Mouse (Mus musculus) midbrain, postnatal 0 days (tissue): ENCODE data around the gene Phlda3. TPM values are rescaled to one million over a fixed set of nuclear protein-coding genes. Genes with fewer than 3 reads are reported as not detected.

ENCODE experiments used
- ATAC-seq: fragments of 200-750 bp; cut with Nextera tagmentation; 2 replicates; pipeline ENCODE4 v1.8.0; 2017; ENCODE audit warnings: moderate number of reproducible peaks, mild to moderate bottlenecking, moderate TSS enrichment, moderate library complexity; ENCODE audit not compliant: low FRiP score
- DNase-seq: peaks from one replicate; pipeline ENCODE4 v3.0.0-alpha.2; 2015; ENCODE audit warnings: low spot score
- H3K27ac ChIP-seq: fragments of 300-500 bp; sonication (generic); 2 replicates; pipeline ENCODE4 v1.5.1; 2014; ENCODE audit warnings: low read depth, mild to moderate bottlenecking, low read length, mixed read lengths
- H3K27me3 ChIP-seq: fragments of 300-500 bp; sonication (generic); 2 replicates; pipeline ENCODE4 v1.6.1; 2014; ENCODE audit warnings: low read length, control low read depth, mixed read lengths; ENCODE audit not compliant: insufficient read depth
- H3K36me3 ChIP-seq: fragments of 300-500 bp; sonication (generic); 2 replicates; pipeline ENCODE4 v1.6.1; 2014; ENCODE audit warnings: low read length, control low read depth, mixed read lengths; ENCODE audit not compliant: insufficient read depth
- H3K4me1 ChIP-seq: fragments of 300-500 bp; sonication (generic); 2 replicates; pipeline ENCODE4 v1.6.1; 2014; ENCODE audit warnings: mild to moderate bottlenecking, control low read depth, antibody characterized with exemption, low read length, mixed read lengths; ENCODE audit not compliant: insufficient read depth
- H3K4me2 ChIP-seq: fragments of 300-500 bp; sonication (generic); 2 replicates; pipeline ENCODE4 v1.6.1; 2014; ENCODE audit warnings: low read depth, mild to moderate bottlenecking, low read length, mixed read lengths; ENCODE audit not compliant: poor library complexity, severe bottlenecking
- H3K4me3 ChIP-seq: fragments of 300-500 bp; sonication (generic); 2 replicates; pipeline ENCODE4 v1.5.1; 2014; ENCODE audit warnings: low read depth, mild to moderate bottlenecking, low read length, moderate library complexity
- H3K9ac ChIP-seq: fragments of 300-500 bp; sonication (generic); replicated peaks from 2 replicates; pipeline ENCODE4 v1.6.1; 2014; ENCODE audit warnings: mild to moderate bottlenecking, low read length, moderate library complexity, mixed read lengths; ENCODE audit not compliant: poor library complexity, severe bottlenecking
- H3K9me3 ChIP-seq: fragments of 300-500 bp; sonication (generic); 2 replicates; pipeline ENCODE4 v1.6.1; 2016; ENCODE audit warnings: low read length, control low read depth
- CTCF ChIP-seq: IDR thresholded peaks from 2 replicates; pipeline ENCODE4 v1.5.1; 2016; ENCODE audit warnings: antibody characterized with exemption, mild to moderate bottlenecking
- WGBS: fragments of 180-500 bp; shearing (Covaris S2); extraction: QIAGEN DNeasy Blood & Tissue Kit; methylation state at CpG from one replicate; pipeline ENCODE4 v1.1.7; 2014; 5-methylcytosine and 5-hydroxymethylcytosine counted together
- polyA plus RNA-seq: library from polyadenylated mRNA; unstranded; fragments of >200 nt; fragmentation: Nextera tagmentation; extraction: Ambion mirVana; gene quantifications from 2 replicates; pipeline ENCODE4 v1.2.1, GENCODE M21; 2015
- total RNA-seq: library from RNA; depleted of rRNA; stranded (reverse); fragments of >200 nt; gene quantifications from 2 replicates; pipeline ENCODE4 v1.2.3, GENCODE M21; 2014

Gene Phlda3
- total and polyA plus RNA-seq, 2 experiments from 2014 or later: 48.9 to 54.4 TPM

GRCm38 (mm10) chr1:135752737-135753348, 13.1 kb upstream of the Phlda3 start:
- ATAC-seq: peak; percentile 97
- DNase-seq: peak; percentile 95
- TF ChIP-seq CTCF: peak; percentile 96
- H3K4me3 ChIP-seq: no peak overlapping the region
- WGBS: 14% methylated on average over 10 of the region's 10 CpGs
- no peak overlapping the region for H3K9ac ChIP-seq
- H3K9me3 ChIP-seq: no peaks in the 10 kb centered on the region
- no peaks in the 10 kb centered on the region for H3K27me3 ChIP-seq
- no peaks in the 10 kb centered on the region for H3K4me1 ChIP-seq
- no peak overlapping the region for H3K27ac ChIP-seq
- no peak overlapping the region for H3K4me2 ChIP-seq
- H3K36me3 ChIP-seq: no peaks in the 10 kb centered on the region

DNA sequence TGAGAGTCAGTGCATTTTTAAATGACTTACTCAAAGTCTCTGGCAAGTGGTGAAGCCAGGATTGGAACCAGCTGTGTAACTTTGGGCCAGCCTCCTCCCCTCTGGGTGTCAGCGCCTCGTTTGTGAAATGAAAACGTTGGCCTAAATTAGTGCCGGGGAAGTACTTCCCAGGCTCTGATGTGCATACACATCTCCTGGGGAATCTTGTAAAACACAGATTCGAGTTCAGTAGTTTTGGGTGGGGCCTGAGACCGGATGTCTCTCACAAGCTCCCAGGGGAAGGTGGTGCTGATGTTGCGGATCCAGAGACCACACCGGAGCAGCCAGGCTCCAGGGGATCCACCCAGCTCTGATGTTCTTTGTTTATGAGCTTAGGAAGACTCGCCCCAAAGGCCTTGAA, 10.6 kb upstream of the Phlda3 start:
- Histone ChIP-seq H3K4me1 (no peaks in the 10 kb centered on the region), H3K4me3 (no peak overlapping the region), H3K27me3 (no peaks in the 10 kb centered on the region), H3K4me2 (no peak overlapping the region), H3K36me3 (no peaks in the 10 kb centered on the region), H3K9me3 (no peaks in the 10 kb centered on the region), H3K27ac (no peak overlapping the region), H3K9ac (no peak overlapping the region)
- 66% methylated on average over 9 of the region's 9 CpGs for WGBS
- TF ChIP-seq CTCF: no peak
- no peak for DNase-seq
- no peak for ATAC-seq

DNA sequence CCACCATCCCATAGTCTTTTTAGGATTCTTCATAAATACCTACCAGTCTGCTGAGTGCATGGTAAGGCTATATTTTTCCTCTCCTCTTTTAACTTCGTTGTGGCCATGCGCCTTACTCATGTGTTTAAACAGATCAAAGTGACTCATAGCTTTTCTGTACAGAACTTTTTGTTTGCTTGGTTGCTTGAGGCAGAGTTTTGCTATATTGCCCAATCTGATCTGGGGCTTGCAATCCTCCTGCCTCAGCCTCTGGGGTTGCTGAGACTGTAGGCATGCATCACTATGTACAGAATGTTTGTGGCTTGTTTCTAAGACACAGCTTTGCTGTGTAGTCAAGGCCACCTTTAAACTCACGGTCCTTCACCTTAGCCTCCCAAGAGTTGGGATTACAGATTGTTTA, 10.0 kb upstream of the Phlda3 start:
- ATAC-seq: no peak
- DNase-seq: no peak
- Histone ChIP-seq H3K4me1 (no peaks in the 10 kb centered on the region), H3K27me3 (no peaks in the 10 kb centered on the region), H3K4me3 (no peak overlapping the region), H3K36me3 (no peaks in the 10 kb centered on the region), H3K9me3 (no peaks in the 10 kb centered on the region), H3K9ac (no peak overlapping the region), H3K27ac (no peak overlapping the region), H3K4me2 (no peak overlapping the region)
- WGBS: 94% methylated on average over 3 of the region's 3 CpGs
- no peak for TF ChIP-seq CTCF

GRCm38 (mm10) chr1:135757287-135757686, 8.6 kb upstream of the Phlda3 start:
- Histone ChIP-seq H3K27me3 (no peaks in the 10 kb centered on the region), H3K4me1 (no peaks in the 10 kb centered on the region), H3K4me3 (no peak overlapping the region), H3K36me3 (no peaks in the 10 kb centered on the region), H3K27ac (no peak overlapping the region), H3K4me2 (no peak overlapping the region), H3K9ac (no peak overlapping the region), H3K9me3 (no peaks in the 10 kb centered on the region)
- WGBS: 75% methylated on average over 8 of the region's 8 CpGs
- DNase-seq (no peak), ATAC-seq (no peak)
- no peak for TF ChIP-seq CTCF

DNA sequence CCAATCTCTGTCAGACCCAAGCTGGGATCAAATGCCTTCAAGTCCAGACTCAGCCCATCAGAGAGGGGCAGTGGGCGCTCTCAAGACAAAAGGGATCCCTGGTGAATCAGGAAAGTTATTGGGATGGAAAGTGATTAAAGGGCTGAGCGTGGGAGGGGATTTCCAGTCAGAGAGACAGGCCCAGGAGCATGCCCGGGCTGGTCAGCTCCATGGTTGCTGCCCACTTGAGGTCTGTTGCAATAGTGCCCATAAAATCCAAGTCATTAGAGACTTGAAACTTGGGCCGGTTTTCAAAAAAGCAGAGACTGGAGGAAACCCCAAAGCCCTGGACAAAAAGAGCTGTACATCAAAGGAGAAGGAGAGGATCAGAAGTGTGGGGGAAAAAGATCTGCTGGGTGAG, 6.2 kb upstream of the Phlda3 start:
- Histone ChIP-seq H3K9ac (no peak overlapping the region), H3K27ac (no peak overlapping the region), H3K4me3 (no peak overlapping the region), H3K9me3 (no peaks in the 10 kb centered on the region), H3K4me1 (no peaks in the 10 kb centered on the region), H3K36me3 (no peaks in the 10 kb centered on the region), H3K27me3 (no peaks in the 10 kb centered on the region), H3K4me2 (no peak overlapping the region)
- no peak for TF ChIP-seq CTCF
- WGBS: 26% methylated on average over 4 of the region's 4 CpGs
- ATAC-seq (no peak), DNase-seq (no peak)

DNA sequence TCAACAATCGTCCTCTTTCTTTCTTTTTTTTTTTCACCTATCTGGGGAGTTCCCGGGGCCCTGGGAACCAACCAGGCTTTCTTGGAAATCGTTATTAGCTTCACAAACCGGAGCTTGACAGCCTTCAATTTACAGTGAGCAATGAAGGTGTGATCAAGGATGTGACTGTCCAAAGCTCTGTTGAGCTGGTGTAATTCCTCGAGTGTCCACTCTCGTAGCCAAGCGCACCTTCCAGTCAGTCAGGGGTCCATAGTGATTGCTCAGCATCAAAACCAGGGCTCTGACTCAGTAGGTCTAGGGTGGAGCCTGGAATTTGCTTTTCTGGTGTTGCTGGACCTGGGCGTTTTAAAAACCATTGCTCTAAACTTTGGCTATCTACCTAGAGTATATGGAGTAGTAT, 5.7 kb upstream of the Phlda3 start:
- no peak for ATAC-seq
- WGBS: 75% methylated on average over 8 of the region's 8 CpGs

More for the DNA sequence above, 5.7 kb upstream of the Phlda3 start:
- Histone ChIP-seq H3K36me3 (no peaks in the 10 kb centered on the region), H3K9ac (no peak overlapping the region), H3K9me3 (no peaks in the 10 kb centered on the region), H3K27ac (no peak overlapping the region), H3K4me2 (no peak overlapping the region), H3K27me3 (no peaks in the 10 kb centered on the region), H3K4me1 (no peaks in the 10 kb centered on the region), H3K4me3 (no peak overlapping the region)
- no peak for DNase-seq
- peak; percentile 60 for TF ChIP-seq CTCF
